Mouse (Mus musculus): ENCODE measurements at regions not wholly inside any gene's neighbourhood (a gene's known extent, or its start where the extent isn't known, plus 50 kb on each side); places are given as distances from the start of the nearest gene placed in this dataset.
A peak's percentile ranks its signal among the peaks of the same experiment; 100 is the strongest.
"Not testable (repeated sequence)": the region's sequence is repeated elsewhere in the genome, so short reads cannot be mapped to it uniquely, and the experiment has no call there.

DNA sequence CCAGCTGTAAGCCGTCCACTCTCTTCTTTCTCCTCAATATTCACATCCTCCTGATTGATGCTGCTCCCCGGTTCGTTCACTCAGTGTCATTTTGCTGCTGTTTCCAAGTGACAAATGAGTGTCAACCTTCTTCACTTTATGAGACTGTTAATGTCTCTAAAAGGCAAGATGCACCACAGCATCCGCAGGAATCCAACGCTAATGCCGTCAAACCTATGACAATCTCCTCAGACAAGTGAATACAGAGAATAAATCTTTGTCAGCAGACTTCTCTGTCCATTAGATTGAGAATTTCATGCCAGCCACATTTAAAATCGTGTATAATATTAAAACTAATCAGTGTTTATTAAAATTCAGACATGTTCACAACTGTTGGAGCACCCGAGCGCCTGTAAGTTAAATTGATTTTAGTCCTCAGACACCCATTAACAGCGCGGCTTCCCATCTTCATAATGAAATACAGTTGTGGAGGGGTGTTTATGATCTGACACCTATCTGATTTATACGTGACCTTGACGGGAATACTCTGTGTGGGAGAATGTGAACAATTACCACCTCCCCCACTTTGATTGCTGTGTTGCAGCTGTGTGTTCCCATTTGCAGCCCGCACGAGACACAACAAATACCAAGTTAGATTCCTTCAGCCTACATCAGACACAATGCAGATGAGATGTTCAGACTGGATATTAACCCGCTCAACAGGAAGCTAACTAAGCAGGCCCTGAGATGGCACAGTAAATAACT lies 143.7 kb upstream of the Fer start:
- Histone ChIP-seq H3K4me1 (ENCODE audit: control insufficient read depth, insufficient read depth, low read length) (no peaks in the 10 kb centered on the region), H3K4me3 (ENCODE audit: low read depth, low read length) (no peak overlapping the region), H3K27ac (ENCODE audit: low read depth, low read length) (no peak overlapping the region), H3K9ac (ENCODE audit: low read length) (no peak overlapping the region), H3K9me3 (ENCODE audit: control insufficient read depth, low read length) (no peaks in the 10 kb centered on the region), H3K27me3 (ENCODE audit: control insufficient read depth, insufficient read depth, low read length) (no peaks in the 10 kb centered on the region), H3K4me2 (no peak overlapping the region), H3K36me3 (ENCODE audit: control insufficient read depth, insufficient read depth, low read length) (no peaks in the 10 kb centered on the region)
- WGBS, result 87% methylated on average over 16 of the region's 16 CpGs
- DNase-seq (ENCODE audit: low spot score, missing footprints) (no peak), ATAC-seq (ENCODE audit: low FRiP score) (no peak)

DNA sequence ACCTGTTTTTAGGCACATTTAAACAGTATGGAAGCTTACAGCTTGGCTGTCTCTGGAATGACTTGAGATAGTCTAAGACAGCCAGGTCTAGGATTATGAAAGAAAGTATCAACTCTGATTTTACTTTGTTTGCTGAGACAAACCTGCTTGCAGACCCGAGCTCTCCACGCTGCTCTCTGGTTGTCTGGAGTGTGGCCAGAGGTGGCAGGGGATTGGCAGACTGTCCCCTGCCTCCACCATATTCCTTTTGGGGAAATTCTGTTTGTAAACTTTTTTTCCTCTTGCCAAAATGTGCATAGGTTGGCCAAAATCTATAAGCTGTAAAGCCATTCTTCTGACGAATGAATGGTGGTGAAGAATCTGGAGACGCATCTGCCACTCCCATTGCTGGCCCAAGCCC lies 143.1 kb upstream of the Fer start:
- ATAC-seq (ENCODE audit: low FRiP score) (no peak), DNase-seq (ENCODE audit: low spot score, missing footprints) (no peak)
- Histone ChIP-seq H3K27me3 (ENCODE audit: control insufficient read depth, insufficient read depth, low read length) (no peaks in the 10 kb centered on the region), H3K27ac (ENCODE audit: low read depth, low read length) (no peak overlapping the region), H3K4me1 (ENCODE audit: control insufficient read depth, insufficient read depth, low read length) (no peaks in the 10 kb centered on the region), H3K4me2 (no peak overlapping the region), H3K36me3 (ENCODE audit: control insufficient read depth, insufficient read depth, low read length) (no peaks in the 10 kb centered on the region), H3K9ac (ENCODE audit: low read length) (no peak overlapping the region), H3K4me3 (ENCODE audit: low read depth, low read length) (no peak overlapping the region), H3K9me3 (ENCODE audit: control insufficient read depth, low read length) (no peaks in the 10 kb centered on the region)
- 89% methylated on average over 4 of the region's 4 CpGs for WGBS

DNA sequence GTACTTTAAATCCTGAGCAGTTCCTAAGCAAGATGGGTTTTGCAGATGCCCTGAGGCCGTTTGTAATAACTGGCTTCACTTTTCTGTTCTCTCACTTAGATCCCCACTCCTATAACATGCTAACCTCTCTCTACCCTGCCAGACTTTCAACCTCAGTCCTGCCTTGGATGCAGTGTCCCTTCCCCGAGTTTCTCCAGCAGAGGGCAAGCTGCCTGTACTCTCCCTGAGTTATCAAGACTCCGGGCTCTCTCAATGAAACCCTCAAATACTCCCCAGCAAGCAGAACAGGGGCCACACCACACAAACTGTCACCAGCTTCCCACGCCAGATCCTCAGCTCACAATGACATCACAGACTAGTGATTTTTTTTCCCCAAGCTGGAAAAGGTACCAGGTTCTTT lies 142.0 kb upstream of the Fer start:
- no peaks in the 10 kb centered on the region for H3K36me3 ChIP-seq (ENCODE audit: control insufficient read depth, insufficient read depth, low read length)
- H3K9ac ChIP-seq (ENCODE audit: low read length), result no peak overlapping the region
- no peaks in the 10 kb centered on the region for H3K27me3 ChIP-seq (ENCODE audit: control insufficient read depth, insufficient read depth, low read length)
- 31% methylated on average over 4 of the region's 4 CpGs for WGBS
- no peak overlapping the region for H3K4me2 ChIP-seq
- no peak for DNase-seq (ENCODE audit: low spot score, missing footprints)
- no peak overlapping the region for H3K27ac ChIP-seq (ENCODE audit: low read depth, low read length)
- H3K4me1 ChIP-seq (ENCODE audit: control insufficient read depth, insufficient read depth, low read length), result no peaks in the 10 kb centered on the region
- no peak for ATAC-seq (ENCODE audit: low FRiP score)
- no peak overlapping the region for H3K4me3 ChIP-seq (ENCODE audit: low read depth, low read length)
- no peaks in the 10 kb centered on the region for H3K9me3 ChIP-seq (ENCODE audit: control insufficient read depth, low read length)

DNA sequence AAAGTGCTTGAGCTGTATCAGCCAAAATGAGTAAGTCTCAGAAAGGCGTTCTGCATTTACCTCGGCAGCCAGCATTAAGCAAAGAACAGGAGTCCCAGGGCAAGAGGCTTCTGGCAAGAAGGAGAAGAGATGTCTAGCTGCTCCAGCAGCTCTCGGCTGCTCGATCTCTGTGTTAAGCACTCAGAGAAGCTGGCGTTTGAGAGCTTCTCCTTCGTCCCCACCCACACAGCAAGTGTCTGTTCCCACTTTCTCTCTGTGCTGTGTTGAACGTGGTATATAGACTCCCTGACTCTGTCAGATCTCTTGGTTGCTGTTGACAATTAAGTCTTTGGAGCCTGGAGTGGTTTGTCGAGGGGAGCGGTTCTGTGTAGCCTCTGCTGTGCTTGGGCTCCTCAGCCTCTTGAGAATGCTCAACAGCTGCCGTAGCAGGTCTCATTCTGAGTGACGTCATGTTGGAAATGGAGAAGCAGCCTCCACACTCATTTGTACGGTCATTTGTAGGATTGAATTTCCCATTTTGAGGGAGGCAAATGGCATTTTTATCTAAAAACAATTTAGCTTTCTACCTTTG lies 140.3 kb upstream of the Fer start:
- H3K4me1 ChIP-seq (ENCODE audit: control insufficient read depth, insufficient read depth, low read length), result no peaks in the 10 kb centered on the region
- no peaks in the 10 kb centered on the region for H3K27me3 ChIP-seq (ENCODE audit: control insufficient read depth, insufficient read depth, low read length)
- no peak overlapping the region for H3K4me2 ChIP-seq
- no peak overlapping the region for H3K27ac ChIP-seq (ENCODE audit: low read depth, low read length)
- WGBS, result 84% methylated on average over 12 of the region's 12 CpGs
- no peaks in the 10 kb centered on the region for H3K36me3 ChIP-seq (ENCODE audit: control insufficient read depth, insufficient read depth, low read length)
- H3K4me3 ChIP-seq (ENCODE audit: low read depth, low read length), result no peak overlapping the region
- DNase-seq (ENCODE audit: low spot score, missing footprints) (no peak), ATAC-seq (ENCODE audit: low FRiP score) (no peak)
- H3K9me3 ChIP-seq (ENCODE audit: control insufficient read depth, low read length), result no peaks in the 10 kb centered on the region
- no peak overlapping the region for H3K9ac ChIP-seq (ENCODE audit: low read length)

DNA sequence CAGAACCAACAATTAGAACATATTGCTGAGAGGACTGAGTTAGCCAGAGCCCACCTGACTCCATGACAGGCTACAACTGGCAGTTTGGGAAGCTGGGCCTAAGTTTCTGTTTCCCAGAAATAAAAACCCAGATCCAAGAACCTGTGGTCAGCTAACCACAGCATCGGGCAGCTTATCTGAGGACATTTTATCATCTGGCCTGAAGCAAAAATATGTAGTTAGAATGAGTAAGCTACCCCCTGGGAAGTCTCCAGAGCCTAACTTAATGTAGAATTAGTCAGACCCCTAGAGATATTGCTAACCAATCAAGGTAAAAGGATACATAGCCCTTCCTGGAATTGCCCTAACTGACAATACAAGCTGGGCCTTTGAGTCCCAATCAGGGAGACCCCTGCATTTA lies 124.7 kb upstream of the Fer start:
- no peak for ATAC-seq (ENCODE audit: low FRiP score)
- no peak for DNase-seq (ENCODE audit: low spot score, missing footprints)
- WGBS, result 81% methylated on average over 1 of the region's 1 CpGs
- no peak overlapping the region for H3K4me3 ChIP-seq (ENCODE audit: low read depth, low read length)
- H3K9me3 ChIP-seq (ENCODE audit: control insufficient read depth, low read length), result no peaks in the 10 kb centered on the region
- H3K27me3 ChIP-seq (ENCODE audit: control insufficient read depth, insufficient read depth, low read length), result no peaks in the 10 kb centered on the region
- no peak overlapping the region for H3K27ac ChIP-seq (ENCODE audit: low read depth, low read length)
- no peaks in the 10 kb centered on the region for H3K36me3 ChIP-seq (ENCODE audit: control insufficient read depth, insufficient read depth, low read length)
- H3K4me1 ChIP-seq (ENCODE audit: control insufficient read depth, insufficient read depth, low read length), result no peaks in the 10 kb centered on the region
- H3K9ac ChIP-seq (ENCODE audit: low read length), result no peak overlapping the region
- no peak overlapping the region for H3K4me2 ChIP-seq

DNA sequence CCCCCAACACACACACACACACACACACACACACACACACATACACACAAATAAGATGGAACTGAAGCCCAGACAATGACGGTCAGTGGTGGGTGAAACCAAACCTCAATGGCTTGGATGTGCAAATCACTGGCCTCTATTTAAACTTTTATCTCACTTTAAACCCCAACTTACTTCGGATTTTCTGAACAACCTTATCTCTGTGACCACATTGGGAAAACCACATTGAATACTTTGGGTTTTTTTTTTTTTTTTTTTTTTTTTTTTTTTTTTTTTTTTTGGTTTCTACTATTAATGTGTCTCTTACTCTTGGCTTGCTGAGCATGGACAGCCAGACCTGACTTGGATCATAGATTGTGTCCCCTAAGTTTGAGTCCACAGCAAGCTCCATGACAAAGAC lies 123.2 kb upstream of the Fer start:
- Histone ChIP-seq H3K9me3 (ENCODE audit: control insufficient read depth, low read length) (no peaks in the 10 kb centered on the region), H3K27me3 (ENCODE audit: control insufficient read depth, insufficient read depth, low read length) (no peaks in the 10 kb centered on the region), H3K4me1 (ENCODE audit: control insufficient read depth, insufficient read depth, low read length) (no peaks in the 10 kb centered on the region), H3K36me3 (ENCODE audit: control insufficient read depth, insufficient read depth, low read length) (no peaks in the 10 kb centered on the region), H3K4me2 (no peak overlapping the region), H3K27ac (ENCODE audit: low read depth, low read length) (no peak overlapping the region), H3K9ac (ENCODE audit: low read length) (no peak overlapping the region), H3K4me3 (ENCODE audit: low read depth, low read length) (no peak overlapping the region)
- 74% methylated on average over 2 of the region's 2 CpGs for WGBS
- DNase-seq (ENCODE audit: low spot score, missing footprints), result no peak
- ATAC-seq (ENCODE audit: low FRiP score), result no peak

DNA sequence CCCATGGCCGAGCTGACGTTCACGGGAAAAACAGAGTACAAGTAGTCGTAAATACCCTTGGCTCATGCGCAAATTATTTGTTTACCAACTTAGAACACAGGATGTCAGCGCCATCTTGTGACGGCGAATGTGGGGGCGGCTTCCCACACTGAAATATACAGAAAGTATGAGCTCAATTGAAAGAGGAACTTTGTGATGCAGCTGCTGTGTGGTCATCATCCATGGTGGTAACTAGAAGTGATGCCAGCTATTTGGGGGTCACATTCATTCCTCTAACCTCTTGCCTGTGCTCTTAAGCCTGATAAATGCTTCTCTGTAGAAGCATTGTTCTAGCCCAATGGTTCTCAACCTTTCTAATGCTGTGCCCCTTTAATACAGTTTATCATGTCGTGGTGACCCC lies 113.6 kb upstream of the Fer start:
- DNase-seq (ENCODE audit: low spot score, missing footprints); ATAC-seq (ENCODE audit: low FRiP score); H3K27me3 ChIP-seq (ENCODE audit: control insufficient read depth, insufficient read depth, low read length); H3K9me3 ChIP-seq (ENCODE audit: control insufficient read depth, low read length); H3K4me1 ChIP-seq (ENCODE audit: control insufficient read depth, insufficient read depth, low read length); H3K4me3 ChIP-seq (ENCODE audit: low read depth, low read length); H3K27ac ChIP-seq (ENCODE audit: low read depth, low read length); H3K36me3 ChIP-seq (ENCODE audit: control insufficient read depth, insufficient read depth, low read length); H3K4me2 ChIP-seq; H3K9ac ChIP-seq (ENCODE audit: low read length): not testable (repeated sequence)
- WGBS, result 97% methylated on average over 5 of the region's 10 CpGs

DNA sequence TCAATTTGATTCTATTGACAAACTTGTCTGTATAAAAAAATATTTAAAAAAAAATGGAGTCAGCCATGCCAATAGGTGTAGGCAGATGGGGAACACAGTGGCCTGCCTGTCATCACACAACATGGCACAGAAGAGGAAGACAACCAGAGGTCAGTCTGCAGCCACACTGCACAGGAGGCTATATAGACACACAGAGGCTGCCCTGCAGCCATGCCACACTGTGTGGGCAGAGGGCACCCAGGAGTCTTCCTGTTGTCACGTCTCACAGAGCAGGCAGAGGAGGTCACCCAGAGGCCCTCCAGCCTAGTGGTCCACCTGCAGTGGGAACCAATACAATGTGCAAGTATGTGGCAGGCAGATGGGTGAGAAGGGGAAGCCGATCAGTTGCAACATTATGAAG lies 108.5 kb upstream of the Fer start:
- no peak overlapping the region for H3K9ac ChIP-seq (ENCODE audit: low read length)
- no peak overlapping the region for H3K4me2 ChIP-seq
- H3K36me3 ChIP-seq (ENCODE audit: control insufficient read depth, insufficient read depth, low read length), result no peaks in the 10 kb centered on the region
- no peak for DNase-seq (ENCODE audit: low spot score, missing footprints)
- no peak overlapping the region for H3K27ac ChIP-seq (ENCODE audit: low read depth, low read length)
- no peak overlapping the region for H3K4me3 ChIP-seq (ENCODE audit: low read depth, low read length)
- ATAC-seq (ENCODE audit: low FRiP score), result no peak
- no peaks in the 10 kb centered on the region for H3K27me3 ChIP-seq (ENCODE audit: control insufficient read depth, insufficient read depth, low read length)
- 91% methylated on average over 2 of the region's 2 CpGs for WGBS
- H3K4me1 ChIP-seq (ENCODE audit: control insufficient read depth, insufficient read depth, low read length), result no peaks in the 10 kb centered on the region
- H3K9me3 ChIP-seq (ENCODE audit: control insufficient read depth, low read length), result no peaks in the 10 kb centered on the region

DNA sequence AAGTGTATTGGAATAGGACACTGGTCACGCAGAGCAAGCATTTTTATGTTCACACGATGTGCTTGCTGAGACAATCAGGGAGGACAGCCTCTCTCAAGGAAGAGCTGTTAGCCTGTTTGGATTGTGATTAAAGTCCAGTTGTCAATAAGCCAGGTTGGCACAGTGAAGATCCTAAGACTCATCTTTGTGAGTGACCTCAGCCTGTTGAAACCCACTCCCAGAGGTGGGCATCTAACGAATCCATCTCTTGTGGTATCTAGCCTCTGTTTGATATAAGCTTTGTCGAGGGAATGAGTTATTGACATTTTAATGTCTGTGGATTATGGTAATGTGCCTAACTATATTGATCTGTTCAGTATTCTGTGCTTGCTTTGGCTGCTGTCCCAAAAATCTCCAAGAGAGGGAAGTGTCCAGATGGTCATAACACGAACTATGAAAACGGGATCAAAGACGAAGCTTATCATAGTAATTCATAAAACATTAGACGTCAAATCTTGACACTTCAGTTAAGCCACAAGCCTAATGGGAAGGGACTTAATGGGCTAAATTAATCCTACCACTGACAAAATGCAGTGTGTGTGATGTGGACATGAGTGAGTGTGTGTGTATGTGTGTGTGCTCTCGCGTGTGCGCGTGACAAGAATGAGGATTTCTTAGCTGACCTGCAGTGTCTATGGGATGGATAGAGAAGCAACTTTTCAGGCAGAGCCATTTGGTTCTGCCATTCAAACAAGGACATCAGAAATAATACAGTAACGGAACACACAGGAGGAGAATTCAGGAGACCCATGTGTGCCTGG lies 104.8 kb upstream of the Fer start:
- H3K4me3 ChIP-seq (ENCODE audit: low read depth, low read length), result no peak overlapping the region
- no peaks in the 10 kb centered on the region for H3K4me1 ChIP-seq (ENCODE audit: control insufficient read depth, insufficient read depth, low read length)
- H3K27me3 ChIP-seq (ENCODE audit: control insufficient read depth, insufficient read depth, low read length), result no peaks in the 10 kb centered on the region
- ATAC-seq (ENCODE audit: low FRiP score), result peak; percentile 44
- H3K36me3 ChIP-seq (ENCODE audit: control insufficient read depth, insufficient read depth, low read length), result no peaks in the 10 kb centered on the region
- DNase-seq (ENCODE audit: low spot score, missing footprints), result no peak
- no peak overlapping the region for H3K9ac ChIP-seq (ENCODE audit: low read length)
- no peak overlapping the region for H3K27ac ChIP-seq (ENCODE audit: low read depth, low read length)
- WGBS, result 89% methylated on average over 13 of the region's 13 CpGs
- H3K9me3 ChIP-seq (ENCODE audit: control insufficient read depth, low read length), result no peaks in the 10 kb centered on the region
- no peak overlapping the region for H3K4me2 ChIP-seq
